Mouse (Mus musculus): ENCODE measurements at regions not wholly inside any gene's neighbourhood (a gene's known extent, or its start where the extent isn't known, plus 50 kb on each side); places are given as distances from the start of the nearest gene placed in this dataset.

DNA sequence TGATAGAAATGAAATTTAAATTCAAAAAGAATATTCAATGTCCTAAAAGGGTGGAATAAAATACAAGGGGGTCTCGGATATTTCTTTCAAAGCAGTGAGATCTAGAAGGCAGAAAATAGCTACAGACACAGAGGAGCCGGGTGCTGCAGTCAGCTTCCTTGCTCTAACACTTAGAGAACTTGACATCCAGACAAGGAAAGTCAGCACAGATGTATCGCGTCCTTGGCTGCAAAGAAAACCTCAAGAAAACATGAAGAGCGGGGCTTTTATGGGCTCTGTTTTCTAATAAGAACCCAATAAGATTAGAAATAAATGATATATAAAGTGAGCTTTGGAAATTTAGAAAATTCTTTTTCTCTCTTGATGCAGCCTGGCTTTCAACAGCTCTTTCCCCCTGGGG, 53.1 kb upstream of the Glis3 start:
- TF ChIP-seq EP300 (optimal IDR thresholded peaks at IDR 0.05) (no peak), CTCF (IDR thresholded peaks at IDR 0.05; ENCODE audit: low read depth) (no peak)

Measured in stomach, postnatal 0 days (tissue).